Mouse (Mus musculus): ENCODE data around the gene Cryba4.

GRCm38 (mm10) chr5:112270764-112271541 is 18.6 kb upstream of the Cryba4 start:
- no peak for TF ChIP-seq CTCF (IDR thresholded peaks at IDR 0.05; ENCODE audit: insufficient read depth, low read length)
- no peak for TF ChIP-seq POLR2A (IDR thresholded peaks at IDR 0.05; ENCODE audit: borderline replicate concordance, extremely low read depth, low read depth, low read length)

All from lung, adult 2 months (tissue).